Comparison of ENCODE assay signal across 14 mouse cellular contexts in genomic region chr6:8141881-8142280, GRCm38 (mm10). TPM values are rescaled to one million over a fixed set of nuclear protein-coding genes. Genes with fewer than 3 reads are reported as not detected.
DNase-seq lines count a peak whose midpoint lies in the region; ATAC-seq and TF ChIP-seq lines count a peak whose summit lies in the region.
"Had no signal": no experiment of that assay in that cellular context is flagged by ENCODE, and none has a peak within 500 bp of the region (broad histone marks: within the 10 kb centered on the region; RNA-seq: fewer than 3 reads in every experiment).

No protein-coding gene starts in this region.

- no peaks in the 10 kb centered on the region for H3K9me3 ChIP-seq in embryonic facial prominence, embryonic 11.5 days (replicated peaks; ENCODE audit: control insufficient read depth, low read length)
- H3K9me3 ChIP-seq in embryonic facial prominence, embryonic 10.5 days, result no peaks in the 10 kb centered on the region
- H3K9me3 ChIP-seq in midbrain, embryonic 14.5 days (ENCODE audit: control insufficient read depth, low read length), result no peaks in the 10 kb centered on the region
- H3K9me3 ChIP-seq in midbrain, embryonic 10.5 days (replicated peaks), result no peaks in the 10 kb centered on the region
- no peaks in the 10 kb centered on the region for H3K9me3 ChIP-seq in stomach, postnatal 0 days (ENCODE audit: control insufficient read depth, low read length)
- H3K9me3 ChIP-seq: liver, embryonic 13.5 days; midbrain, embryonic 15.5 days had no signal

- peak; percentile 72 for DNase-seq in embryonic facial prominence, embryonic 11.5 days (ENCODE audit: low spot score)
- no peak for DNase-seq in embryonic facial prominence, embryonic 10.5 days (ENCODE audit: low spot score)
- DNase-seq in midbrain, embryonic 14.5 days, result peak; percentile 12
- no peak for DNase-seq in midbrain, embryonic 10.5 days (ENCODE audit: low spot score)
- peak; percentile 46 for DNase-seq in embryo, embryonic 10 days (ENCODE audit: low spot score)
- DNase-seq in retina, embryonic 14.5 days (ENCODE audit: low spot score), result peak; percentile 6
- DNase-seq in stomach, postnatal 0 days (ENCODE audit: low spot score), result no peak
- no peak for DNase-seq in adrenal gland, adult 8-10 months
- DNase-seq: cerebellum, adult 2 months; gastrocnemius, postnatal 14 days; liver, embryonic 13.5 days had no signal

- TF ChIP-seq EP300 in stomach, postnatal 0 days (optimal IDR thresholded peaks at IDR 0.05), result no peak

- ATAC-seq in embryonic facial prominence, embryonic 11.5 days (replicated peaks; ENCODE audit: insufficient number of reproducible peaks, low FRiP score, low TSS enrichment, low read depth), result no peak
- ATAC-seq in midbrain, embryonic 14.5 days (ENCODE audit: low FRiP score, low TSS enrichment), result no peak
- ATAC-seq in stomach, postnatal 0 days (ENCODE audit: low FRiP score, low TSS enrichment), result no peak
- ATAC-seq: intestine, postnatal 0 days; midbrain, embryonic 15.5 days had no signal

- H3K4me2 ChIP-seq in embryonic facial prominence, embryonic 11.5 days (ENCODE audit: low read depth, low read length), result no peak overlapping the region
- H3K4me2 ChIP-seq in midbrain, embryonic 14.5 days (ENCODE audit: low read length), result no peak overlapping the region
- H3K4me2 ChIP-seq in stomach, postnatal 0 days (replicated peaks; ENCODE audit: low read depth), result no peak overlapping the region
- H3K4me2 ChIP-seq: liver, embryonic 13.5 days; midbrain, embryonic 15.5 days had no signal

- no peaks in the 10 kb centered on the region for H3K36me3 ChIP-seq in embryonic facial prominence, embryonic 11.5 days (replicated peaks; ENCODE audit: control insufficient read depth, insufficient read depth, low read depth, low read length)
- H3K36me3 ChIP-seq in embryonic facial prominence, embryonic 10.5 days (replicated peaks), result no peaks in the 10 kb centered on the region
- H3K36me3 ChIP-seq in midbrain, embryonic 14.5 days (ENCODE audit: control insufficient read depth, insufficient read depth, low read length), result no peaks in the 10 kb centered on the region
- no peaks in the 10 kb centered on the region for H3K36me3 ChIP-seq in midbrain, embryonic 10.5 days
- H3K36me3 ChIP-seq in stomach, postnatal 0 days (ENCODE audit: control insufficient read depth, insufficient read depth, low read length), result no peaks in the 10 kb centered on the region
- H3K36me3 ChIP-seq: liver, embryonic 13.5 days; midbrain, embryonic 15.5 days had no signal

- no peak overlapping the region for H3K27ac ChIP-seq in embryonic facial prominence, embryonic 11.5 days (replicated peaks; ENCODE audit: low read depth, low read length)
- no peak overlapping the region for H3K27ac ChIP-seq in embryonic facial prominence, embryonic 10.5 days (replicated peaks)
- no peak overlapping the region for H3K27ac ChIP-seq in midbrain, embryonic 14.5 days (replicated peaks; ENCODE audit: low read depth, low read length)
- no peak overlapping the region for H3K27ac ChIP-seq in midbrain, embryonic 10.5 days (replicated peaks)
- H3K27ac ChIP-seq in stomach, postnatal 0 days (replicated peaks), result no peak overlapping the region
- H3K27ac ChIP-seq: liver, embryonic 13.5 days; midbrain, embryonic 15.5 days had no signal

- TF ChIP-seq CTCF in stomach, postnatal 0 days (IDR thresholded peaks at IDR 0.05; ENCODE audit: low read depth), result no peak

- no peaks in the 10 kb centered on the region for H3K27me3 ChIP-seq in embryonic facial prominence, embryonic 11.5 days (ENCODE audit: control insufficient read depth, insufficient read depth, low read length)
- no peaks in the 10 kb centered on the region for H3K27me3 ChIP-seq in embryonic facial prominence, embryonic 10.5 days (replicated peaks; ENCODE audit: low read depth, poor library complexity, severe bottlenecking)
- no peaks in the 10 kb centered on the region for H3K27me3 ChIP-seq in midbrain, embryonic 14.5 days (ENCODE audit: control insufficient read depth, insufficient read depth, low read length)
- H3K27me3 ChIP-seq in midbrain, embryonic 10.5 days (ENCODE audit: low read depth, poor library complexity, severe bottlenecking), result no peaks in the 10 kb centered on the region
- no peaks in the 10 kb centered on the region for H3K27me3 ChIP-seq in stomach, postnatal 0 days (ENCODE audit: control insufficient read depth, insufficient read depth, low read length)
- H3K27me3 ChIP-seq: liver, embryonic 13.5 days; midbrain, embryonic 15.5 days had no signal

- H3K4me3 ChIP-seq in embryonic facial prominence, embryonic 11.5 days (ENCODE audit: low read depth, low read length), result no peak overlapping the region
- no peak overlapping the region for H3K4me3 ChIP-seq in embryonic facial prominence, embryonic 10.5 days
- H3K4me3 ChIP-seq in midbrain, embryonic 14.5 days (replicated peaks; ENCODE audit: low read depth, low read length), result no peak overlapping the region
- no peak overlapping the region for H3K4me3 ChIP-seq in midbrain, embryonic 10.5 days
- H3K4me3 ChIP-seq in stomach, postnatal 0 days (ENCODE audit: low read depth, low read length), result no peak overlapping the region
- H3K4me3 ChIP-seq: liver, embryonic 13.5 days; midbrain, embryonic 15.5 days had no signal

- H3K9ac ChIP-seq in embryonic facial prominence, embryonic 11.5 days (replicated peaks; ENCODE audit: low read length), result no peak overlapping the region
- H3K9ac ChIP-seq in midbrain, embryonic 14.5 days (replicated peaks; ENCODE audit: low read length), result no peak overlapping the region
- H3K9ac ChIP-seq in stomach, postnatal 0 days (ENCODE audit: low read length), result no peak overlapping the region
- H3K9ac ChIP-seq: liver, embryonic 13.5 days; midbrain, embryonic 15.5 days had no signal

- 34% methylated on average over 1 of the region's 1 CpGs for WGBS in embryonic facial prominence, embryonic 11.5 days
- 51% methylated on average over 1 of the region's 1 CpGs for WGBS in embryonic facial prominence, embryonic 10.5 days
- WGBS in midbrain, embryonic 14.5 days, result 49% methylated on average over 1 of the region's 1 CpGs
- 59% methylated on average over 1 of the region's 1 CpGs for WGBS in midbrain, embryonic 10.5 days
- WGBS in stomach, postnatal 0 days, result 29% methylated on average over 1 of the region's 1 CpGs

- H3K4me1 ChIP-seq in embryonic facial prominence, embryonic 11.5 days (ENCODE audit: control insufficient read depth, insufficient read depth, low read length), result no peaks in the 10 kb centered on the region
- no peaks in the 10 kb centered on the region for H3K4me1 ChIP-seq in embryonic facial prominence, embryonic 10.5 days
- no peaks in the 10 kb centered on the region for H3K4me1 ChIP-seq in midbrain, embryonic 14.5 days (ENCODE audit: control insufficient read depth, insufficient read depth, low read length)
- H3K4me1 ChIP-seq in midbrain, embryonic 10.5 days, result no peaks in the 10 kb centered on the region
- no peaks in the 10 kb centered on the region for H3K4me1 ChIP-seq in stomach, postnatal 0 days (replicated peaks; ENCODE audit: control insufficient read depth, insufficient read depth)
- H3K4me1 ChIP-seq: liver, embryonic 13.5 days; midbrain, embryonic 15.5 days had no signal

RNA-seq across cellular contexts. Expression of gene Col28a1, which starts 50.5 kb away (rescaled TPM):
- 0.17 and 0.34 TPM in 2 replicates for polyA plus RNA-seq in embryonic facial prominence, embryonic 11.5 days (2014; fragmentation: Nextera tagmentation; extraction: Ambion mirVana)
- 0.10 and 0.21 TPM in 2 replicates for polyA plus RNA-seq in embryonic facial prominence, embryonic 10.5 days (2016; fragmentation: Nextera tagmentation; extraction: Ambion mirVana)
- polyA plus RNA-seq in midbrain, embryonic 14.5 days (2014; fragmentation: Nextera tagmentation; extraction: Ambion mirVana), result 0.39 and 0.49 TPM in 2 replicates
- not detected in 2 replicates for polyA plus RNA-seq in midbrain, embryonic 10.5 days (2016; fragmentation: Nextera tagmentation; extraction: Ambion mirVana)
- polyA plus RNA-seq in stomach, postnatal 0 days (2015; fragmentation: Nextera tagmentation; extraction: Ambion mirVana), result 1.2 and 1.4 TPM in 2 replicates
- total RNA-seq in adrenal gland, adult 8-10 months (2022), result 1 to 10 TPM in 2 of 4 experiments, under 1 TPM in 2; 0.80 to 2.8 (median 1.4) TPM
- total RNA-seq: neutrophil, adult 5-6 weeks had no signal

Comparison
In these comparisons a context has a peak if more than half of its experiments do, and no peak if none do; other contexts are left out.
1. DNase-seq: peak in embryonic facial prominence, embryonic 11.5 days (single experiment), midbrain, embryonic 14.5 days (single experiment), embryo, embryonic 10 days (single experiment) and retina, embryonic 14.5 days (single experiment); none in embryonic facial prominence, embryonic 10.5 days (single experiment), midbrain, embryonic 10.5 days (single experiment), stomach, postnatal 0 days (single experiment) and adrenal gland, adult 8-10 months (single experiment).